Mouse (Mus musculus): ENCODE results near the gene Gpatch2.

The Gpatch2 gene

GRCm38 (mm10) chr1:187308523-187308922 is 93.2 kb downstream of the Gpatch2 start:
- no peak for DNase-seq

- no peak for DNase-seq
These were observed 95.8 kb downstream of the Gpatch2 start for GRCm38 (mm10) chr1:187311122-187311521.

- no peak for DNase-seq
These were observed 98.0 kb downstream of the Gpatch2 start for GRCm38 (mm10) chr1:187313323-187313722.

- DNase-seq: no peak
These were observed 98.5 kb downstream of the Gpatch2 start for GRCm38 (mm10) chr1:187313763-187314162.

GRCm38 (mm10) chr1:187314516-187314915 is 99.2 kb downstream of the Gpatch2 start:
- no peak for DNase-seq

GRCm38 (mm10) chr1:187315821-187316220 is 100.5 kb downstream of the Gpatch2 start:
- no peak for DNase-seq

- DNase-seq: no peak
These were observed 101.2 kb downstream of the Gpatch2 start for GRCm38 (mm10) chr1:187316555-187316954.

GRCm38 (mm10) chr1:187321814-187322213 is 106.5 kb downstream of the Gpatch2 start:
- DNase-seq: no peak

GRCm38 (mm10) chr1:187322505-187323208 is 107.3 kb downstream of the Gpatch2 start:
- DNase-seq: no peak

GRCm38 (mm10) chr1:187323209-187323589 is 107.9 kb downstream of the Gpatch2 start:
- DNase-seq: no peak

GRCm38 (mm10) chr1:187342551-187342950 is 127.2 kb downstream of the Gpatch2 start:
- DNase-seq: no peak

GRCm38 (mm10) chr1:187345156-187345555 is 129.8 kb downstream of the Gpatch2 start:
- DNase-seq: no peak

- no peak for DNase-seq
These were observed 131.6 kb downstream of the Gpatch2 start for GRCm38 (mm10) chr1:187346923-187347322.

GRCm38 (mm10) chr1:187347606-187348005 is 132.3 kb downstream of the Gpatch2 start:
- no peak for DNase-seq

GRCm38 (mm10) chr1:187348053-187348820 is 132.9 kb downstream of the Gpatch2 start:
- DNase-seq: no peak

GRCm38 (mm10) chr1:187348859-187349258 is 133.6 kb downstream of the Gpatch2 start:
- DNase-seq: no peak

GRCm38 (mm10) chr1:187356169-187356568 is 140.9 kb downstream of the Gpatch2 start:
- peak; percentile 43 for DNase-seq

- DNase-seq: no peak
These were observed 141.6 kb downstream of the Gpatch2 start for GRCm38 (mm10) chr1:187356904-187357303.

- no peak for DNase-seq
These were observed 144.9 kb downstream of the Gpatch2 start for GRCm38 (mm10) chr1:187360240-187360639.

- DNase-seq: no peak
These were observed 147.2 kb downstream of the Gpatch2 start for GRCm38 (mm10) chr1:187362536-187362935.

- no peak for DNase-seq
These were observed 150.1 kb downstream of the Gpatch2 start for GRCm38 (mm10) chr1:187365424-187365823.

- no peak for DNase-seq
These were observed 151.5 kb downstream of the Gpatch2 start for GRCm38 (mm10) chr1:187366806-187367205.

- DNase-seq: no peak
These were observed 153.7 kb downstream of the Gpatch2 start for GRCm38 (mm10) chr1:187369049-187369448.

- no peak for DNase-seq
These were observed 158.2 kb downstream of the Gpatch2 start for GRCm38 (mm10) chr1:187373506-187373905.
